Mouse (Mus musculus) limb, embryonic 15.5 days (tissue): Measurements from ENCODE around the gene Cwc22. TPM values are rescaled to one million over a fixed set of nuclear protein-coding genes. Genes with fewer than 3 reads are reported as not detected.

Experiments used
- ATAC-seq: fragments of 200-750 bp; cut with Nextera tagmentation; 2 replicates; pipeline ENCODE4 v1.8.0; 2017; ENCODE audit warnings: low read depth, moderate TSS enrichment; ENCODE audit not compliant: insufficient number of reproducible peaks, low FRiP score, low TSS enrichment
- H3K27ac ChIP-seq: fragments of 300-500 bp; sonication (generic); 2 replicates; pipeline ENCODE4 v1.5.1; 2015; ENCODE audit warnings: moderate library complexity, mild to moderate bottlenecking, inconsistent platforms
- H3K27me3 ChIP-seq: fragments of 300-500 bp; sonication (generic); 2 replicates; pipeline ENCODE4 v1.6.1; 2015; ENCODE audit warnings: inconsistent platforms
- H3K36me3 ChIP-seq: fragments of 300-500 bp; sonication (generic); 2 replicates; pipeline ENCODE4 v1.6.1; 2015; ENCODE audit warnings: inconsistent platforms
- H3K4me1 ChIP-seq: fragments of 300-500 bp; sonication (generic); 2 replicates; pipeline ENCODE4 v1.6.1; 2015; ENCODE audit warnings: inconsistent platforms
- H3K4me2 ChIP-seq: fragments of 300-500 bp; sonication (generic); 2 replicates; pipeline ENCODE4 v1.6.1; 2015; ENCODE audit warnings: mild to moderate bottlenecking, inconsistent platforms
- H3K4me3 ChIP-seq: fragments of 300-500 bp; sonication (generic); 2 replicates; pipeline ENCODE4 v1.5.1; 2015; ENCODE audit warnings: mild to moderate bottlenecking, inconsistent platforms
- H3K9ac ChIP-seq: fragments of 300-500 bp; sonication (generic); 2 replicates; pipeline ENCODE4 v1.6.1; 2015; ENCODE audit warnings: inconsistent platforms
- H3K9me3 ChIP-seq: fragments of 300-500 bp; sonication (generic); 2 replicates; pipeline ENCODE4 v1.6.1; 2016; ENCODE audit warnings: inconsistent platforms
- WGBS: fragments of 180-500 bp; shearing (Covaris S2); methylation state at CpG from one replicate; pipeline ENCODE4 v1.1.7; 2015; 5-methylcytosine and 5-hydroxymethylcytosine counted together
- polyA plus RNA-seq: library from polyadenylated mRNA; unstranded; fragments of >200 nt; fragmentation: Nextera tagmentation; extraction: Ambion mirVana; gene quantifications from 2 replicates; pipeline ENCODE4 v1.2.1, GENCODE M21; 2015

Gene Cwc22
- polyA plus RNA-seq, 1 experiment from 2014 or later: 30.9 TPM

- 92% methylated on average over 2 of the region's 2 CpGs for WGBS
- peaks cover 44% of the 10 kb centered on the region for H3K36me3 ChIP-seq
- no peak for ATAC-seq
Measured at GRCm38 (mm10) chr2:77920621-77921020, 25.6 kb downstream of the Cwc22 start.

DNA sequence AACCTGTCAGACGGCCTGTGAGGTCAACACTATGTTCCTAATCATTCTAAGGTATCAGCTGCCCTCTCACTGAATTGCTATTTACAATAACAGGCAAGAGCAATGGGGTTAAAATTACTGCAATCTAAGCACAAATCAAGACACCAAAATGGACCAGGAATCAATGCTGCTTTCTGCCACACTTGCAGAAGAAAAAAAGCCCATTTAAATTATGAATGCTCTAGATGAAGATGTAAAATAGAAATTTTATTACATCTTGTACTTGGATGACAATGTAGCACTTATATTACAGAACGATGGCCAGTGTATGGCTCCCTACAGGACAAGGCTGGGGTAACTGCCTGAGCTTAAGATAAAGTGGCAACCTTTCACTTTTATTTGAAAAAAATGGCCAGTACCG is 27.7 kb downstream of the Cwc22 start:
- H3K9me3 ChIP-seq: no peaks in the 10 kb centered on the region
- WGBS: 66% methylated on average over 3 of the region's 3 CpGs
- H3K27ac ChIP-seq: no peak overlapping the region
- no peak overlapping the region for H3K4me3 ChIP-seq
- ATAC-seq: no peak
- no peak overlapping the region for H3K4me2 ChIP-seq
- H3K9ac ChIP-seq: no peak overlapping the region
- H3K36me3 ChIP-seq: peaks cover 45% of the 10 kb centered on the region
- no peaks in the 10 kb centered on the region for H3K27me3 ChIP-seq
- H3K4me1 ChIP-seq: no peaks in the 10 kb centered on the region

More at GRCm38 (mm10) chr2:77920621-77921020, 25.6 kb downstream of the Cwc22 start:
- Histone ChIP-seq H3K4me3 (no peak overlapping the region), H3K4me1 (no peaks in the 10 kb centered on the region), H3K27ac (no peak overlapping the region), H3K27me3 (no peaks in the 10 kb centered on the region), H3K4me2 (no peak overlapping the region), H3K9ac (no peak overlapping the region), H3K9me3 (no peaks in the 10 kb centered on the region)

- no peaks in the 10 kb centered on the region for H3K27me3 ChIP-seq
- H3K4me3 ChIP-seq: no peak overlapping the region
- WGBS: 65% methylated on average over 2 of the region's 2 CpGs
- H3K4me1 ChIP-seq: no peaks in the 10 kb centered on the region
- no peak overlapping the region for H3K4me2 ChIP-seq
- H3K9ac ChIP-seq: no peak overlapping the region
- H3K36me3 ChIP-seq: peaks cover 40% of the 10 kb centered on the region
- no peak overlapping the region for H3K27ac ChIP-seq
- no peaks in the 10 kb centered on the region for H3K9me3 ChIP-seq
- ATAC-seq: no peak
Measured at GRCm38 (mm10) chr2:77918006-77918405, 28.2 kb downstream of the Cwc22 start.

- H3K27ac ChIP-seq: no peak overlapping the region
- H3K4me1 ChIP-seq: no peaks in the 10 kb centered on the region
- 94% methylated on average over 3 of the region's 3 CpGs for WGBS
- H3K9me3 ChIP-seq: no peaks in the 10 kb centered on the region
- no peak overlapping the region for H3K4me2 ChIP-seq
- H3K4me3 ChIP-seq: no peak overlapping the region
- ATAC-seq: no peak
- H3K27me3 ChIP-seq: no peaks in the 10 kb centered on the region
- peaks cover 46% of the 10 kb centered on the region for H3K36me3 ChIP-seq
- no peak overlapping the region for H3K9ac ChIP-seq
Measured at GRCm38 (mm10) chr2:77917360-77917734, 28.8 kb downstream of the Cwc22 start.

- Histone ChIP-seq H3K9ac (no peak overlapping the region), H3K4me1 (no peaks in the 10 kb centered on the region), H3K9me3 (no peaks in the 10 kb centered on the region), H3K27ac (no peak overlapping the region), H3K36me3 (peaks cover 48% of the 10 kb centered on the region), H3K4me3 (no peak overlapping the region), H3K27me3 (no peaks in the 10 kb centered on the region), H3K4me2 (no peak overlapping the region)
- WGBS: 78% methylated on average over 8 of the region's 8 CpGs
- no peak for ATAC-seq
Measured at GRCm38 (mm10) chr2:77916586-77917359, 29.4 kb downstream of the Cwc22 start.

DNA sequence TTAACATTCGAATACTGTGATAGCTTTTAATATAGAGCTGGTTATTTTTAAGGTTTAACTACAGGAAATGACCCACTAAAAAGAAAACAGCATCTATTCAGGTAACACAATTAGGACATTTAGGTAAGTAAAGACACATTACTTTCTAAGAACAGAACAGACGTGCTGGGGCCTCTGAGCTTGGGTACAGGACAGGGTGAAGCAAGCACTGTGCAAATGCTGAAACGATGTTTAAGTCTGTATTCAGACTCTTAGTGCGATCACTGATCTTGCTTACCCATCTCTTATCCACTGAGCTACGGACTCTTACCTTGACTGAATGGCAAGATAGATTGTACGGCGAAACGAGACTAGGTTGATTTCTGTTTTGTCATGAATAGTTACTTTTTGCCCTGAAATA is 31.0 kb downstream of the Cwc22 start:
- Histone ChIP-seq H3K9me3 (no peaks in the 10 kb centered on the region), H3K4me3 (no peak overlapping the region), H3K36me3 (peaks cover 47% of the 10 kb centered on the region), H3K4me2 (no peak overlapping the region), H3K9ac (no peak overlapping the region), H3K4me1 (no peaks in the 10 kb centered on the region), H3K27me3 (no peaks in the 10 kb centered on the region), H3K27ac (no peak overlapping the region)
- no peak for ATAC-seq
- WGBS: 91% methylated on average over 8 of the region's 8 CpGs

GRCm38 (mm10) chr2:77913628-77914027 is 32.5 kb downstream of the Cwc22 start:
- Histone ChIP-seq H3K4me1 (no peaks in the 10 kb centered on the region), H3K27ac (no peak overlapping the region), H3K4me2 (no peak overlapping the region), H3K4me3 (no peak overlapping the region), H3K9ac (no peak overlapping the region), H3K27me3 (no peaks in the 10 kb centered on the region), H3K36me3 (peaks cover 42% of the 10 kb centered on the region), H3K9me3 (no peaks in the 10 kb centered on the region)
- ATAC-seq: no peak
- WGBS: 67% methylated on average over 2 of the region's 2 CpGs

- no peak for ATAC-seq
- Histone ChIP-seq H3K4me3 (no peak overlapping the region), H3K27me3 (no peaks in the 10 kb centered on the region), H3K27ac (no peak overlapping the region), H3K9ac (no peak overlapping the region), H3K9me3 (no peaks in the 10 kb centered on the region), H3K4me1 (no peaks in the 10 kb centered on the region), H3K4me2 (no peak overlapping the region), H3K36me3 (peaks cover 43% of the 10 kb centered on the region)
- WGBS: 79% methylated on average over 4 of the region's 4 CpGs
Measured at GRCm38 (mm10) chr2:77912197-77912596, 34.0 kb downstream of the Cwc22 start.

DNA sequence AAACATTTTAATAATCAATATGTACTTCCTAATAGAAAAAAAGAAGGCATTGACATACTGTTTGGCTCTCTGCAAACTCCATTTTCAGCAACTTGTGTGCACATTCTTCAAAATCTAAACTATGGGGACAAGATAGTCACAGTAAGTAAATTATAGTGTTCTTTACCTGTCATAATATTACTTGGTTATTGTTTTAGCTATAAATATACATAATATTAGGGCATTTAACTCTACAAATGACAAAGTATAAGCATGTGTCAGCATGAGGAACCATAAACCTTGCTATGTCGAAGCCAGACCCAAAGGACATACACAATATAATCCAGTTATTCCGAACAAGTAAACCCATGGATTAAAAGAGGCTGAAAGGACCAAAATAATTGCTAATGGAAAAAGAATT is 34.7 kb downstream of the Cwc22 start:
- Histone ChIP-seq H3K36me3 (peaks cover 39% of the 10 kb centered on the region), H3K9me3 (no peaks in the 10 kb centered on the region), H3K27ac (no peak overlapping the region), H3K27me3 (no peaks in the 10 kb centered on the region), H3K4me3 (no peak overlapping the region), H3K4me1 (no peaks in the 10 kb centered on the region), H3K9ac (no peak overlapping the region), H3K4me2 (no peak overlapping the region)
- no peak for ATAC-seq
- WGBS: 86% methylated on average over 2 of the region's 2 CpGs

GRCm38 (mm10) chr2:77910216-77910615 is 36.0 kb downstream of the Cwc22 start:
- WGBS: 45% methylated on average over 3 of the region's 3 CpGs
- Histone ChIP-seq H3K4me1 (no peaks in the 10 kb centered on the region), H3K27me3 (no peaks in the 10 kb centered on the region), H3K27ac (no peak overlapping the region), H3K9ac (no peak overlapping the region), H3K9me3 (no peaks in the 10 kb centered on the region), H3K4me3 (no peak overlapping the region), H3K4me2 (no peak overlapping the region), H3K36me3 (peaks cover 40% of the 10 kb centered on the region)
- no peak for ATAC-seq

DNA sequence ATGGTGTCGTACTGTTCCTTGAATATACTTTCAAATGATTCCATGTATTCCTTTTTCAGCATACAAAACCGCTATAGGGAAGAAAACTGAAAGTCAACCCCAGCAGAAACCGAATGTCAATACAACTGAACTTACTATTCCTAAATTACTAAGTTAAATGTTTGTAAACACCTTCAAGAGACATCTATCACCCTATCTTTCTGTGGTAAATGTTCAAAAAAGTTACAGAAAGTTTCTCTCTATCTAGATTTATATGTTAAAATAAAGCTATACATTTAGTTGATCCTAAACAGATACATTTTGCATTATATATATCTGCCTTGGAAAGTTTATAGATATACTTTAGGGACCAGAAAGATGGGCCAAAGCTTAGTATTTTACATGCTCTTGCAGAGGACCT is 39.0 kb downstream of the Cwc22 start:
- ATAC-seq: no peak
- H3K27me3 ChIP-seq: no peaks in the 10 kb centered on the region
- no peaks in the 10 kb centered on the region for H3K9me3 ChIP-seq
- no peak overlapping the region for H3K27ac ChIP-seq
- peaks cover 48% of the 10 kb centered on the region for H3K36me3 ChIP-seq
- no peak overlapping the region for H3K4me3 ChIP-seq
- H3K4me2 ChIP-seq: no peak overlapping the region
- H3K9ac ChIP-seq: no peak overlapping the region
- no peaks in the 10 kb centered on the region for H3K4me1 ChIP-seq
- WGBS: 93% methylated on average over 3 of the region's 3 CpGs

GRCm38 (mm10) chr2:77905023-77905422 is 41.2 kb downstream of the Cwc22 start:
- Histone ChIP-seq H3K4me3 (no peak overlapping the region), H3K27me3 (no peaks in the 10 kb centered on the region), H3K9ac (no peak overlapping the region), H3K4me2 (no peak overlapping the region), H3K27ac (no peak overlapping the region), H3K9me3 (no peaks in the 10 kb centered on the region), H3K4me1 (no peaks in the 10 kb centered on the region), H3K36me3 (peaks cover 50% of the 10 kb centered on the region)
- 77% methylated on average over 7 of the region's 7 CpGs for WGBS
- no peak for ATAC-seq

GRCm38 (mm10) chr2:77904495-77904894 is 41.7 kb downstream of the Cwc22 start:
- no peaks in the 10 kb centered on the region for H3K4me1 ChIP-seq
- no peak overlapping the region for H3K27ac ChIP-seq
- H3K27me3 ChIP-seq: no peaks in the 10 kb centered on the region
- peaks cover 55% of the 10 kb centered on the region for H3K36me3 ChIP-seq
- ATAC-seq: no peak
- H3K9ac ChIP-seq: no peak overlapping the region
- H3K9me3 ChIP-seq: no peaks in the 10 kb centered on the region
- H3K4me2 ChIP-seq: no peak overlapping the region
- WGBS: 90% methylated on average over 10 of the region's 10 CpGs
- H3K4me3 ChIP-seq: no peak overlapping the region
